Mouse (Mus musculus) gastrocnemius, adult 8-10 months (tissue): ENCODE data around the gene Gm10408. TPM values are rescaled to one million over a fixed set of nuclear protein-coding genes. Genes with fewer than 3 reads are reported as not detected.
"Not testable (repeated sequence)": the region's sequence is repeated elsewhere in the genome, so short reads cannot be mapped to it uniquely, and the experiment has no call there.

Experiments used
- DNase-seq, 2 experiments: peaks; one replicate each; pipeline ENCODE4 v3.0.0; 2022; ENCODE audit warnings: low spot score in 2 of 2
- total RNA-seq, 4 experiments: library from RNA; stranded (reverse); gene quantifications; 2 replicates each; pipeline ENCODE4 v1.2.4; 2022

The Gm10408 gene
- total RNA-seq: not detected

DNA sequence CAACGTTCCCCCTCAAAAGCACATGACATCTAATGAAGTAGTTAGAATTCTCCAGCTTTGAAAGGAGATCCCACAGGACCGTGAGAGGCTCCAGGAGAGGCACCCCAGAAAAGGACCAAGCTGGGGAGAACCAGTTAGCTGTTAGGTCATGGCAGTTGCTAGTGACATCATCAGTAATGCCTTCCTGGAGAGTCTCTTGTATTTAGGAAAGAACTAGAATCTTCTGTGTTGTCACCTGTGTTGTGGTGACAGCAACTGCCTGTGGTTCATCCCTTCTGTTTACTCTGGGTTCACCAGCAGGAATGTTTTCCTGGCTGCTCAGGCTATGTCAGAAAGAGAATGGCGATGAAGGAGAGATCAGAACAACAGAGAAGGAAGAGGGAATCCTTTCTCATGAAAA, at the start of gene Gm10408:
Gm10408 (plus strand) TSS at position 301 of the 400 bp plus-strand sequence.
- DNase-seq: not testable (repeated sequence)

GRCm38 (mm10) chr14:3412314-3412713, 36.9 kb upstream of the Gm10408 start, which contains the start of gene Gm10409:
Gm10409 (plus strand) TSS chr14:3412614.
- not testable (repeated sequence) for DNase-seq

DNA sequence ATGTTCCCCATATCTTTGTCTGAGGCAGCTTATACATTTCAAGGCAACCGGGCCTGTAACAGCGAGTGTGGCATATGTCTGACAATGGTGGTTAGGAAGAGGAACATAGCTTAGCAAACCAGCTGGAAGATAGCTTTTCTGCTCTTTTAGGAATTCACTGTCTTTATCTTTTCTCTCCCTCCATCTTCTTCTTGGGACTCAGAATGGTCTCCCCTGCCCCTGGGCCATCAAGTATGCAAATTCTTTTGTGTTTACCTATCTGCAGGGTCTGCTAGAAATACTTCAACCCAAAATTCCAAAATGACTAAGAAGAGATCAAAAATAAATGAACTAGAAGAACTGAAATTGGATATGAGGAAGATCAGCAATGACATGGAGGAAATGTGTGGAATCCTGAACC, 21.4 kb upstream of the Gm10408 start, which contains the start of gene Gm3005:
Gm3005 (plus strand) TSS at position 301 of the 400 bp plus-strand sequence.
- not testable (repeated sequence) for DNase-seq

Other genes with a start within 250 kb of the Gm10408 start
- gene D830030K20Rik, start 240.9 kb upstream of the Gm10408 start, total RNA-seq: not detected
- gene Gm2956, start 116.8 kb upstream of the Gm10408 start, total RNA-seq: under 1 TPM in 1 of 4 experiments, not detected in 3; 0.83 TPM
- not detected for gene Gm10413, start 54.3 kb upstream of the Gm10408 start, total RNA-seq
- under 1 TPM in 1 of 4 experiments, not detected in 3; 0.13 TPM for gene Gm10409, start 36.8 kb upstream of the Gm10408 start, total RNA-seq
- gene Gm3005, start 21.3 kb upstream of the Gm10408 start, total RNA-seq: not detected
- not detected for gene Gm3012, start 185.1 kb downstream of the Gm10408 start, total RNA-seq
- gene Gm3020, start 202.7 kb downstream of the Gm10408 start, total RNA-seq: under 1 TPM in 1 of 4 experiments, not detected in 3; 0.13 TPM
- gene Gm3043, start 239.4 kb downstream of the Gm10408 start, total RNA-seq: not detected